In the genomic region with DNA sequence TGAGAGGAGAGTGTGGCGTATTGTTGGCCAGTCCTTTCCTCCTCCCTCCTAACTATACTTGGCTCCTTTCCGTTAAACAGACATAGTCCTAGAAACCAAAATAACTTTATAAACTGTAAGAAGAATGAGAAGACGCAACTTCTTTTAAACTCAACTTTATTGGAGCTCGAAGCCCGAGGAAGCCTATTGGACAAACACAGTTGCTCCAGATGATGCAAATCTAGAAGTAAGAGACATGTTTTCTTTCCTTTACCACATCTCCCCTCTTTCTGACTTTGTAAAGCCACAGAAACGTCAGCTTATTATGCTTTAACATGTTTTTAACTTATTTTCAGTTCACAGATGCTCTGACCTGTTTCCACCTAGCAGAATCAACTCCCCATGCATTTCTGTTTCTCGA, we compare ENCODE assay signal across 27 mouse cellular contexts. TPM values are rescaled to one million over a fixed set of nuclear protein-coding genes. Genes with fewer than 3 reads are reported as not detected.
DNase-seq lines count a peak whose midpoint lies in the region; ATAC-seq lines count a peak whose summit lies in the region.
"Had no signal": no experiment of that assay in that cellular context is flagged by ENCODE, and none has a peak within 500 bp of the region (broad histone marks: within the 10 kb centered on the region; RNA-seq: fewer than 3 reads in every experiment).

A gene (plus strand): TSS at position 20 of the 400 bp plus-strand sequence.

- H3K36me3 ChIP-seq in forebrain, embryonic 11.5 days (ENCODE audit: control insufficient read depth, insufficient read depth, low read length) = no peaks in the 10 kb centered on the region
- H3K36me3 ChIP-seq: embryonic facial prominence, embryonic 10.5 days; embryonic facial prominence, embryonic 12.5 days; forebrain, embryonic 12.5 days; G1E had no signal

- intact Hi-C loops in left cerebral cortex, postnatal 25 days (cut with DNase I) = no loop called here

- no peak within 1 kb of the TSS for H3K4me3 ChIP-seq in forebrain, embryonic 11.5 days (ENCODE audit: low read depth, low read length)
- H3K4me3 ChIP-seq: embryonic facial prominence, embryonic 10.5 days; embryonic facial prominence, embryonic 12.5 days; forebrain, embryonic 12.5 days had no signal

- WGBS in forebrain, embryonic 11.5 days = 90% methylated on average over 7 of the region's 7 CpGs

- DNase-seq in CD4-positive, CD25-positive, alpha-beta regulatory T cell, adult 2 months (ENCODE audit: low read depth, low spot score) = peak; percentile 70
- DNase-seq in left cerebral cortex, postnatal 25 days (ENCODE audit: low spot score in 2 of 2) = no peak
- no peak for DNase-seq in cerebellum, adult 11-12 months
- DNase-seq in spleen, postnatal 14 days (ENCODE audit: low spot score in 2 of 2) = no peak
- DNase-seq in forebrain, embryonic 11.5 days (ENCODE audit: low spot score) = no peak
- DNase-seq: adrenal gland, adult 2 months; adrenal gland, postnatal 10 days; adrenal gland, postnatal 25 days; cerebellum, adult 11 months; cerebellum, adult 2 months; cerebellum, adult 9-10 months; cerebellum, postnatal 10 days; cerebellum, postnatal 25 days had no signal

- no peaks in the 10 kb centered on the region for H3K9me3 ChIP-seq in forebrain, embryonic 11.5 days (ENCODE audit: control insufficient read depth, low read length)
- H3K9me3 ChIP-seq: embryonic facial prominence, embryonic 10.5 days; embryonic facial prominence, embryonic 12.5 days; forebrain, embryonic 12.5 days; G1E had no signal

- H3K27ac ChIP-seq in forebrain, embryonic 11.5 days (ENCODE audit: low read depth, low read length) = no peak within 1 kb of the TSS
- H3K27ac ChIP-seq: embryonic facial prominence, embryonic 10.5 days; embryonic facial prominence, embryonic 12.5 days; forebrain, embryonic 12.5 days had no signal

- H3K27me3 ChIP-seq in forebrain, embryonic 11.5 days (ENCODE audit: control insufficient read depth, insufficient read depth, low read length) = no peaks in the 10 kb centered on the region
- H3K27me3 ChIP-seq: embryonic facial prominence, embryonic 12.5 days; forebrain, embryonic 12.5 days had no signal

- no peak within 1 kb of the TSS for H3K4me2 ChIP-seq in forebrain, embryonic 11.5 days (ENCODE audit: low read depth, low read length, severe bottlenecking)
- H3K4me2 ChIP-seq: embryonic facial prominence, embryonic 12.5 days; forebrain, embryonic 12.5 days had no signal

- peak; percentile 46 for ATAC-seq in CD4-positive, CD25-positive, alpha-beta regulatory T cell, adult 4 months
- peak; percentile 41 for ATAC-seq in activated CD4-positive, CD25-positive, alpha-beta regulatory T cell, adult 4 months
- ATAC-seq in inflammation-experienced regulatory T-cells, adult 6 months = peak; percentile 49
- ATAC-seq in forebrain, embryonic 11.5 days (replicated peaks; ENCODE audit: low FRiP score) = no peak
- ATAC-seq: forebrain, embryonic 14.5 days; forebrain, embryonic 16.5 days; Patski had no signal

- no peaks in the 10 kb centered on the region for H3K4me1 ChIP-seq in forebrain, embryonic 11.5 days (replicated peaks; ENCODE audit: control insufficient read depth, insufficient read depth, low read length)
- H3K4me1 ChIP-seq: embryonic facial prominence, embryonic 10.5 days; embryonic facial prominence, embryonic 12.5 days; forebrain, embryonic 12.5 days had no signal

- H3K9ac ChIP-seq in forebrain, embryonic 11.5 days (ENCODE audit: low read length) = no peak within 1 kb of the TSS
- H3K9ac ChIP-seq: embryonic facial prominence, embryonic 12.5 days; forebrain, embryonic 12.5 days had no signal

RNA-seq across cellular contexts. Expression of the gene that starts here (rescaled TPM):
- polyA plus RNA-seq in CD4-positive, CD25-positive, alpha-beta regulatory T cell, adult 4 months (2017; shearing (Covaris generic)) = 100 to 1,000 TPM; 274 to 291 TPM
- polyA plus RNA-seq in activated CD4-positive, CD25-positive, alpha-beta regulatory T cell, adult 4 months (2017; shearing (Covaris generic)) = 100 to 1,000 TPM; 242 to 284 TPM
- 100 to 1,000 TPM; 121 to 243 (median 214) TPM for polyA plus RNA-seq in inflammation-experienced regulatory T-cells, adult 6 months (2017; shearing (Covaris generic))
- total RNA-seq in left cerebral cortex, postnatal 25 days (2021) = not detected
- not detected in 2 replicates for polyA plus RNA-seq in forebrain, embryonic 11.5 days (2014; fragmentation: Nextera tagmentation; extraction: Ambion mirVana)
- total RNA-seq: adrenal gland, adult 2 months; adrenal gland, postnatal 4 days had no signal
- polyA plus RNA-seq: brain, embryonic 14.5 days; C2C12; cerebellum, adult 2 months; embryonic facial prominence, embryonic 10.5 days; embryonic facial prominence, embryonic 12.5 days; embryonic facial prominence, embryonic 14.5 days; forebrain, embryonic 12.5 days; forebrain, embryonic 14.5 days; forebrain, embryonic 16.5 days; G1E; Patski had no signal

Comparison
In these comparisons a context has a peak if more than half of its experiments do, and no peak if none do; other contexts are left out.
1. RNA of the gene that starts here (polyA plus RNA-seq): 274 to 291 TPM in CD4-positive, CD25-positive, alpha-beta regulatory T cell, adult 4 months, 242 to 284 TPM in activated CD4-positive, CD25-positive, alpha-beta regulatory T cell, adult 4 months and 121 to 243 TPM in inflammation-experienced regulatory T-cells, adult 6 months; not detected in forebrain, embryonic 11.5 days; every median in the first group is over 100 times any median in the second.